Mouse (Mus musculus) spleen, adult 2 months (tissue): ENCODE measurements around the gene Cdh13.

Experiments
- CTCF ChIP-seq: fragments of 200-500 bp; IDR thresholded peaks from 2 replicates; pipeline ENCODE4 v1.5.1; 2011; ENCODE audit warnings: mild to moderate bottlenecking, inconsistent platforms; ENCODE audit not compliant: insufficient read depth, insufficient read length, insufficient replicate concordance; ENCODE audit errors: extremely low read depth
- POLR2A ChIP-seq: fragments of 200-500 bp; IDR thresholded peaks from 2 replicates; pipeline ENCODE4 v1.6.1; 2011; ENCODE audit warnings: low read depth, low read length, inconsistent platforms

GRCm38 (mm10) chr8:119021478-119021877 lies 737.9 kb downstream of the Cdh13 start:
- no peak for TF ChIP-seq CTCF
- no peak for TF ChIP-seq POLR2A
